Mouse (Mus musculus) retina, adult 2 months (tissue): ENCODE results near the gene Plekha1.

ENCODE experiments used
- DNase-seq: peaks from one replicate; pipeline ENCODE4 v3.0.0-alpha.2; 2012; ENCODE audit warnings: low read depth, low spot score

The Plekha1 gene

GRCm38 (mm10) chr7:130865613-130866591 is at the start of gene Plekha1:
Gene Plekha1 (plus strand): TSS chr7:130865756.
- DNase-seq: peak; percentile 86

- DNase-seq: no peak
Measured at GRCm38 (mm10) chr7:130816243-130816642, 49.3 kb upstream of the Plekha1 start.

GRCm38 (mm10) chr7:130818813-130819212 is 46.7 kb upstream of the Plekha1 start:
- DNase-seq: no peak

GRCm38 (mm10) chr7:130819624-130820023 is 45.9 kb upstream of the Plekha1 start:
- DNase-seq: no peak

GRCm38 (mm10) chr7:130823992-130824391 is 41.6 kb upstream of the Plekha1 start:
- no peak for DNase-seq

- no peak for DNase-seq
Measured at GRCm38 (mm10) chr7:130826343-130826742, 39.2 kb upstream of the Plekha1 start.

GRCm38 (mm10) chr7:130827431-130827830 is 38.1 kb upstream of the Plekha1 start:
- peak; percentile 43 for DNase-seq

GRCm38 (mm10) chr7:130827844-130828403 is 37.6 kb upstream of the Plekha1 start:
- no peak for DNase-seq

- no peak for DNase-seq
Measured at GRCm38 (mm10) chr7:130828475-130828874, 37.1 kb upstream of the Plekha1 start.

- no peak for DNase-seq
Measured at GRCm38 (mm10) chr7:130831586-130831985, 34.0 kb upstream of the Plekha1 start.

- DNase-seq: peak; percentile 56
Measured at GRCm38 (mm10) chr7:130834299-130834698, 31.3 kb upstream of the Plekha1 start.

GRCm38 (mm10) chr7:130834958-130835861 is 30.3 kb upstream of the Plekha1 start:
- no peak for DNase-seq

GRCm38 (mm10) chr7:130836066-130836465 is 29.5 kb upstream of the Plekha1 start:
- no peak for DNase-seq

- peak; percentile 60 for DNase-seq
Measured at GRCm38 (mm10) chr7:130837941-130838657, 27.5 kb upstream of the Plekha1 start.

- no peak for DNase-seq
Measured at GRCm38 (mm10) chr7:130838658-130839025, 26.9 kb upstream of the Plekha1 start.

GRCm38 (mm10) chr7:130839380-130840100 is 26.0 kb upstream of the Plekha1 start:
- no peak for DNase-seq

GRCm38 (mm10) chr7:130847164-130847718 is 18.3 kb upstream of the Plekha1 start:
- DNase-seq: no peak

GRCm38 (mm10) chr7:130854684-130855292 is 10.8 kb upstream of the Plekha1 start:
- no peak for DNase-seq

- DNase-seq: no peak
Measured at GRCm38 (mm10) chr7:130855681-130856080, 9.9 kb upstream of the Plekha1 start.

- DNase-seq: no peak
Measured at GRCm38 (mm10) chr7:130857973-130858372, 7.6 kb upstream of the Plekha1 start.
